Mouse (Mus musculus) limb, embryonic 11.5 days (tissue): ENCODE measurements around the gene Agpat4. TPM values are rescaled to one million over a fixed set of nuclear protein-coding genes. Genes with fewer than 3 reads are reported as not detected.

Source experiments
- ATAC-seq: fragments of 200-750 bp; cut with Nextera tagmentation; 2 replicates; pipeline ENCODE4 v1.8.0; 2017; ENCODE audit warnings: low read depth; ENCODE audit not compliant: insufficient number of reproducible peaks, low FRiP score, low TSS enrichment
- DNase-seq: peaks from one replicate; pipeline ENCODE4 v3.0.0-alpha.2; 2015; ENCODE audit warnings: low spot score
- H3K27ac ChIP-seq: fragments of 300-500 bp; sonication (generic); replicated peaks from 2 replicates; pipeline ENCODE4 v1.5.1; 2014; ENCODE audit warnings: low read depth, mild to moderate bottlenecking, low read length
- H3K27me3 ChIP-seq: fragments of 300-500 bp; sonication (generic); 2 replicates; pipeline ENCODE4 v1.6.1; 2014; ENCODE audit warnings: mild to moderate bottlenecking, low read length, mixed read lengths; ENCODE audit not compliant: control insufficient read depth, insufficient read depth
- H3K36me3 ChIP-seq: fragments of 300-500 bp; sonication (generic); 2 replicates; pipeline ENCODE4 v1.6.1; 2014; ENCODE audit warnings: mild to moderate bottlenecking, low read length, moderate library complexity, mixed read lengths; ENCODE audit not compliant: control insufficient read depth, insufficient read depth
- H3K4me1 ChIP-seq: fragments of 300-500 bp; sonication (generic); 2 replicates; pipeline ENCODE4 v1.6.1; 2014; ENCODE audit warnings: low read length, mixed read lengths; ENCODE audit not compliant: control insufficient read depth, insufficient read depth
- H3K4me2 ChIP-seq: fragments of 300-500 bp; sonication (generic); 2 replicates; pipeline ENCODE4 v1.6.1; 2014; ENCODE audit warnings: low read depth, mild to moderate bottlenecking, moderate library complexity; ENCODE audit not compliant: severe bottlenecking
- H3K4me3 ChIP-seq: fragments of 300-500 bp; sonication (generic); 2 replicates; pipeline ENCODE4 v1.5.1; 2014; ENCODE audit warnings: low read depth, low read length
- H3K9ac ChIP-seq: fragments of 300-500 bp; sonication (generic); 2 replicates; pipeline ENCODE4 v1.6.1; 2014; ENCODE audit warnings: mild to moderate bottlenecking, low read length
- H3K9me3 ChIP-seq: fragments of 300-500 bp; sonication (generic); 2 replicates; pipeline ENCODE4 v1.6.1; 2016; ENCODE audit warnings: low read length; ENCODE audit not compliant: control insufficient read depth
- WGBS: fragments of 180-500 bp; shearing (Covaris S2); extraction: QIAGEN DNeasy Blood & Tissue Kit; methylation state at CpG from one replicate; pipeline ENCODE4 v1.1.7; 2014; 5-methylcytosine and 5-hydroxymethylcytosine counted together
- polyA plus RNA-seq: library from polyadenylated mRNA; unstranded; fragments of >200 nt; fragmentation: Nextera tagmentation; extraction: Ambion mirVana; gene quantifications from 2 replicates; pipeline ENCODE4 v1.2.1, GENCODE M21; 2014

Gene Agpat4
- polyA plus RNA-seq, 1 experiment from 2014 or later = 25.5 TPM

DNA sequence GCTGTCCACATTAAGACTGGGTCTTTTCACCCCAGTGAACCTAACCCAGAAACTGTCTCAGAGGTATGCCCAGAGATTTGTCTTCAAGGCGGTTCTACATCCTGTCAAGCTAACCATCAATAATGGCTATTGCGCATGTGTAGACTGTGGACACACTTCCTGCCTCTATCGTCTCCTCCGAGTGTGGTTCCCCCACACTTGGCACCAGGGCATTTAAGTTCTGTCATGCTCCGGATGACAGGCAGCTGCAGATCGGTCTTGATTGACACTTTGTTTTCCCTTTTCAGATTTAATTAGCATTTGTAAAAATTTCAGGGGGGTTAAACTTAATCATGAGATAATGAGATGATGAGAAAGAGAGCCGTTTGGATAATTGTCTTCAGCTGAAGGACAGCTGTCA, 56.4 kb downstream of the Agpat4 start:
- no peak overlapping the region for H3K4me3 ChIP-seq
- 88% methylated on average over 7 of the region's 7 CpGs for WGBS
- no peak overlapping the region for H3K27ac ChIP-seq
- ATAC-seq = no peak
- no peak overlapping the region for H3K4me2 ChIP-seq
- peaks cover 7% of the 10 kb centered on the region; the same call in 1 of the 2 replicates for H3K36me3 ChIP-seq
- no peaks in the 10 kb centered on the region for H3K4me1 ChIP-seq
- no peaks in the 10 kb centered on the region for H3K27me3 ChIP-seq
- no peak overlapping the region for H3K9ac ChIP-seq
- no peak for DNase-seq
- peaks cover 4% of the 10 kb centered on the region; the same call in 1 of the 2 replicates for H3K9me3 ChIP-seq

DNA sequence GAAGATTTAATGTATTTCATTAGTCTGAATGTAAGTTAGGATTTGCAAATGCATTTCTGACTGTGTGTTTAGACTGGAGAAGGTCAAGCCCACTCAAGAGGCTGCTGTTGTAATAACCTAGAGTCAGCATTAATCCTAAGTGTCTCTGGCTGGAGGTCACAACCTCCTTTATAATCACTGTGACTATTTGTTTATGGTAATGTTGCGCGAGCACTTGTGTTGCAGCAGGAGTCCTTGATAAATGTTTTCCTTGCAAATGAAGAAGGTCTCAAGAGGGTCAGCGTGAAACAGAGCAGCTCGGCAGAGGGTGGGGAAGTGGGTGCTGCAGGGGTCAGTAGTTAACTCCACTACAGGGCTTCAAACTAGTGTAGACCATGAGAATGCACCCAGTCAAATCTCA, 57.1 kb downstream of the Agpat4 start:
- Histone ChIP-seq H3K27me3 (no peaks in the 10 kb centered on the region), H3K4me1 (no peaks in the 10 kb centered on the region), H3K4me3 (no peak overlapping the region), H3K36me3 (peaks cover 7% of the 10 kb centered on the region; the same call in 1 of the 2 replicates), H3K9me3 (peaks cover 4% of the 10 kb centered on the region; the same call in 1 of the 2 replicates), H3K9ac (no peak overlapping the region), H3K27ac (no peak overlapping the region), H3K4me2 (no peak overlapping the region)
- ATAC-seq (no peak), DNase-seq (no peak)
- 94% methylated on average over 4 of the region's 4 CpGs for whole genome bisulfite sequencing

DNA sequence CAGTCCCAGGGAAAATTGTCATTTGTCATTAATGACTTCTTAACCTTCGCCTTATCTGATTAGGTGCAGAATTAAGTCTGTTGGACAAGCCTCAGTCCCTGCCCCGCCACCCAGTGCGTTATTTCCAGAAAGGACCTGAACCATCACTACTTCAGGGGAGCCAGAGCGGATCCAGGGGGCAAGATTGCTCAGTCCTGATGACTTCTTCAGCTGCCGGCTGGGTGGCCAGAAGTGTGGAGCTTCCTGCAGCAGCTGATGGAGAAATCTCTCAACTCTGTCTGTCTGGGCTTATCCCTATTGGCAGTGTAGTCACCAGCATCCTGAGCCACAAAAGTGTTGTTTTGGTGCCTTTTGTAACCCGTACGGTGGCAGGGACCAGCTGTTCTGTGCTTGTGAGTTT, 60.8 kb downstream of the Agpat4 start:
- WGBS = 87% methylated on average over 7 of the region's 7 CpGs
- Histone ChIP-seq H3K36me3 (peaks cover 3% of the 10 kb centered on the region; the same call in 1 of the 2 replicates), H3K27ac (no peak overlapping the region)

DNA sequence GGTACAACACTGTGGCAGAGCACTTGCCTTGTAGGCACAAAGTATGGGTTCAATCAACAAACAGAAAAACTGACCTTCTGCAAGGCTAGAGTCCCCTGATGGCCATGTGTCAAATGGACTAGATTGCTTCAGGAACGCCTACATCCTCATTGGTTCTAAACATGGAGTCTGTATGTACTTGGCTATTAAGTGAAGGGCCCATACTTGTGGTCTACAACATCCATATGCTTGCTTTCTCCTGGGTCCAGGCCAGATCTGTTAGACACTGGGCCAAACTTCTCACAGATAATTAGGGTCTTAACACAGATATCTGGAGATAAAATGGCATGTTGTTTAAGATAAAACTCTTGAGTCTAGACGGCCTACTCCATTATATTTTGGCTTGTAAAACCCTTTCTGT, 61.3 kb downstream of the Agpat4 start:
- H3K27me3 ChIP-seq = no peaks in the 10 kb centered on the region
- H3K4me3 ChIP-seq = no peak overlapping the region
- H3K9ac ChIP-seq = no peak overlapping the region
- no peak overlapping the region for H3K4me2 ChIP-seq
- H3K36me3 ChIP-seq = 0 out of 2 replicates have a peak, but pooled peaks cover 3% of the 10 kb centered on the region
- no peaks in the 10 kb centered on the region for H3K4me1 ChIP-seq
- peaks cover 4% of the 10 kb centered on the region; the same call in 1 of the 2 replicates for H3K9me3 ChIP-seq
- DNase-seq (no peak), ATAC-seq (no peak)
- 91% methylated on average over 2 of the region's 2 CpGs for WGBS
- no peak overlapping the region for H3K27ac ChIP-seq

More for the DNA sequence above, 60.8 kb downstream of the Agpat4 start:
- Histone ChIP-seq H3K4me2 (no peak overlapping the region), H3K9ac (no peak overlapping the region), H3K4me1 (no peaks in the 10 kb centered on the region), H3K27me3 (no peaks in the 10 kb centered on the region), H3K9me3 (peaks cover 4% of the 10 kb centered on the region; the same call in 1 of the 2 replicates), H3K4me3 (no peak overlapping the region)
- ATAC-seq (no peak), DNase-seq (no peak)

DNA sequence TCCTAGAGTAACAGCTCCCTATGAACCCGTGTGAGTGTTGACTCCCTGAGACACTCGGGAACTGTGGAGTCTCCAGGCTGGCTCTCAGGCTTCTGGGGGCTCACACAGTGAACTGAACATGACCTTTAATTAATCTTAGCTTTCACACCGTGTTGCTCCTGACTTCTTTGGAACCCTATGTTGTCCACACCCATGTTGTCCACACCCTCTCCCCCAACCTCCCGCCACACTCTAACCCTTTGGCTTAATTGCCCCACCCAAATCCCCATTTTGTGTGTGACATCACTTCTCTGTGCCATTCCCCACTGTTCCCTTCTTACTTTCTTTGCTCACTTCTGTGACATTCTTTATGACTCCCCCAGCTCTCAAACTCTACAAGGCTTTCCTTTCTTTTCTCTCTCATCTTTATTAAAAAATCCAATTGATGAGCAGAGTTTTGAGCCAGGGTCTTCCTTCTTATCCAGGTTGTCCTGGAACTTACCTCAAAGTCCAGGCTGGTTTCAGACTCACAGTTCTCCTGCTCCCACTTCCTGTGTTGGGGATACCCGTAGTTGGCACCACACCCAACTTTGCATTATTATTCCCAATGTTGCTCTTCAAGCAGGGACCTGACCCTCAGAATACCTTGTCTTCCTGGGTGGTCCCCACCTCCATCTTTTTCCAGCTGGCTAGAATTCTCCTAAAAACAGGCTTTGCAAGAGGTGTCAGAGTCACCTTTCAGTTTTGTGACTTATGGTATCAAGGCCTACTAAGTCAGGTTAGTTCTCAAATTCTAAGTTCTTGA, 64.4 kb downstream of the Agpat4 start:
- Histone ChIP-seq H3K9me3 (no peaks in the 10 kb centered on the region), H3K27me3 (no peaks in the 10 kb centered on the region), H3K27ac (no peak overlapping the region), H3K4me1 (no peaks in the 10 kb centered on the region), H3K9ac (no peak overlapping the region), H3K4me2 (no peak overlapping the region), H3K4me3 (no peak overlapping the region), H3K36me3 (no peaks in the 10 kb centered on the region)
- DNase-seq = no peak
- 83% methylated on average over 5 of the region's 5 CpGs for WGBS
- ATAC-seq = no peak

DNA sequence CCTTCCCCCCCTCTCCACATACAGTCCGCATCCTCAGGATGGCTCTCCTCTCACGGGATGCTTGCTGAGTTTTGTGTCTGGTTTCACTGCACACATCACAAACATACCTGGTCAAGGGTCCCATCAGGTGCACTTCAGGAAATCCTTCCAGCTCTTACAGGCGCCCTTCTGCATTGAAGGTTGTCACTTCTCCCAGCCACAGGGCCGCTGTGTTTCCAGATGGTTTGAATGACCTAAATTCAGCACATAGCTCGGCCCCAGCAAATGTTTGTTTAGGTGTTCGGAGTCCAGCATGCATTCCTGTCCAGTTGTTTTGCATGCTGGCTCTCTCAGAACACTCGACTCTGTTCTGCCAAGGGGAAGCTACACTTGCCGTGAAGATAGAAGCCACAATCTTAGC, 65.8 kb downstream of the Agpat4 start:
- H3K4me3 ChIP-seq = no peak overlapping the region
- no peak overlapping the region for H3K9ac ChIP-seq
- DNase-seq = no peak
- no peak for ATAC-seq
- H3K9me3 ChIP-seq = no peaks in the 10 kb centered on the region
- H3K4me2 ChIP-seq = no peak overlapping the region
- no peaks in the 10 kb centered on the region for H3K4me1 ChIP-seq
- no peak overlapping the region for H3K27ac ChIP-seq
- 80% methylated on average over 8 of the region's 8 CpGs for WGBS
- no peaks in the 10 kb centered on the region for H3K36me3 ChIP-seq
- H3K27me3 ChIP-seq = no peaks in the 10 kb centered on the region

DNA sequence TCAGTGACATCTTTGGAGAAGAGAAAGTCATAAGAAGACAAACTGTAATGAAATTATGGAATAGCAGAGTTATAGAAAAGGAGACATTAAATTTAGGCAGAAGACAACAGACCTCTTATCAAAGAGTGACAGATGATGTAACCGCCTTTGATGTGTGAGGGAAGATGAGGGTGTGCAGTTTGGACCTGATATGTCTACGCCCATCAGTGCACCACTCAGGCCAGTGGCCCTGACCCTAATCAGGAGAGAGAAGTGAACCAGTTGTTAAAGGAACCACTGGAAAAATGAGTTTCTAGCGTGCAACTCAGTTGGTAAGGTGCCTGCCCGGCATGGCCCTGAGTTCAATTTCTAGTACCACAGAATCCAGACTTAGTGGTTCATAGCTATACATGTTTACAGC, 67.4 kb downstream of the Agpat4 start:
- H3K27me3 ChIP-seq = no peaks in the 10 kb centered on the region
- WGBS = 93% methylated on average over 4 of the region's 4 CpGs
- no peak overlapping the region for H3K9ac ChIP-seq
- H3K4me2 ChIP-seq = no peak overlapping the region
- no peaks in the 10 kb centered on the region for H3K36me3 ChIP-seq
- ATAC-seq = no peak
- no peak for DNase-seq
- H3K27ac ChIP-seq = no peak overlapping the region
- H3K4me1 ChIP-seq = no peaks in the 10 kb centered on the region
- H3K4me3 ChIP-seq = no peak overlapping the region
- H3K9me3 ChIP-seq = no peaks in the 10 kb centered on the region

DNA sequence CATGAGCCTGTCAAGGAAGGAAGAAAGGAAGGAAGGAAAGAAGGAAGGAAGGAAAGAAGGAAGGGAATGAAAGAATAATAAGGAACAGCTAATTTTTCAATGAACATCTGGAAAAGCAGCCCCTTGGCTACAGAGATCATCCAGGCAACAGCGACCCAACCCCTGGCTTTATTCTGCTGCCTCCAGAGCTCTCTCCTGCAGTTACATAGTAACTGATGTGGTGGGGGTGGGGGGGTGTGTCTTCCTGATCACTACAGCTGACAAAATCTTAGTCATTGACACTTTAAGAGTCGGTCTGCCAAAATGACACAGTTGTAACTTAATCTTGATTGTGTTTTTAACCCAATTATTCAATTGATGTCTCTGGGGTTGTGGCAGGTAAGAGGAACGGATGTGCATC, 67.8 kb downstream of the Agpat4 start:
- Histone ChIP-seq H3K27ac (no peak overlapping the region), H3K36me3 (no peaks in the 10 kb centered on the region), H3K27me3 (no peaks in the 10 kb centered on the region), H3K9ac (no peak overlapping the region), H3K9me3 (no peaks in the 10 kb centered on the region), H3K4me3 (no peak overlapping the region), H3K4me1 (no peaks in the 10 kb centered on the region), H3K4me2 (no peak overlapping the region)
- DNase-seq = no peak
- WGBS = 84% methylated on average over 3 of the region's 3 CpGs
- ATAC-seq = no peak
